Mouse (Mus musculus) monocyte, adult 59 days (primary cell): Measurements from ENCODE around the gene Rhox3a. TPM values are rescaled to one million over a fixed set of nuclear protein-coding genes. Genes with fewer than 3 reads are reported as not detected.

ENCODE experiments used
- total RNA-seq, 2 experiments: library from RNA; stranded (reverse); gene quantifications; one replicate each; pipeline ENCODE4 v1.2.4; 2023

Rhox3a gene
- total RNA-seq, result not detected

DNA sequence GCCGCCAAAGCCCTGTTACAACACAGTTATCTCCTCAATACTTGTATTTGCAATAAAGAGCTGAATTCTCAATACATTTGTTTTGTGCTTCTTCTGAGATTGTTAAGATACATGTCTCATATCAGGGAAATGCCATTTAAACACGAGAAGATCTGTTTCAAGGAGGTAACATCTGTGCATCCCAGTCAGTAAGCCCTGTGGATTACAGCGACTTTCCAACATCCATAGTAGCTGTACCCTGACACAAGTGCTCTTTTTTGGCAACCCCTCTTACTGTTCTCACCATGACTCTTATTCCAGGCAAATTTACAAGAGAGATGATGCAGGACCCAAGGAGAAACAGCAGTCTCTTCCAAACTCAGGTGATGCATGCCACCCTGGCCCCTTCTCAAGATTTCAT lies at the start of gene Rhox3a:
Gene Rhox3a, plus strand, starts transcription at position 301 of the 400 bp plus-strand sequence.

GRCm38 (mm10) chrX:37210941-37211340 lies 38.8 kb upstream of the Rhox3a start, which contains the start of gene Gm9:
Gene Gm9 (minus strand): TSS chrX:37211041.

GRCm38 (mm10) chrX:37222158-37222557 lies 27.6 kb upstream of the Rhox3a start, which contains the start of gene Rhox1:
Gene Rhox1 (minus strand): TSS chrX:37222258.

GRCm38 (mm10) chrX:37244676-37245075 lies 5.0 kb upstream of the Rhox3a start, which contains the start of gene Rhox2a:
Gene Rhox2a (plus strand): TSS chrX:37244976.

GRCm38 (mm10) chrX:37265038-37265437 lies 15.3 kb downstream of the Rhox3a start, which contains the start of gene Rhox4a:
Gene Rhox4a (plus strand): TSS chrX:37265338.

Other genes starting within 250 kb of the Rhox3a start
- under 1 TPM in 1 of 2 experiments, not detected in 1; 0.31 TPM for gene Sowahd, start 201.1 kb upstream of the Rhox3a start, total RNA-seq
- 100 to 1,000 TPM; 688 to 744 TPM for gene Rpl39, start 164.5 kb upstream of the Rhox3a start, total RNA-seq
- 10 to 100 TPM; 13.9 to 15.1 TPM for gene Upf3b, start 139.6 kb upstream of the Rhox3a start, total RNA-seq
- 10 to 100 TPM; 11.4 to 14.1 TPM for gene Nkap, start 123.1 kb upstream of the Rhox3a start, total RNA-seq
- gene Akap14, start 81.1 kb upstream of the Rhox3a start, total RNA-seq, result not detected
- 100 to 1,000 TPM; 116 to 126 TPM for gene Ndufa1, start 58.8 kb upstream of the Rhox3a start, total RNA-seq
- gene Rnf113a1, start 58.7 kb upstream of the Rhox3a start, total RNA-seq, result 1 to 10 TPM; 1.0 to 2.6 TPM
- gene Gm9, start 38.9 kb upstream of the Rhox3a start, total RNA-seq, result not detected
- not detected for gene Rhox1, start 27.7 kb upstream of the Rhox3a start, total RNA-seq
- not detected for gene Rhox2a, start 4.9 kb upstream of the Rhox3a start, total RNA-seq
- not detected for gene Rhox4a, start 15.4 kb downstream of the Rhox3a start, total RNA-seq
- not detected for gene Rhox3a2, start 130.1 kb downstream of the Rhox3a start, total RNA-seq
- gene Rhox4a2, start 140.9 kb downstream of the Rhox3a start, total RNA-seq, result not detected
- gene Rhox2b, start 162.1 kb downstream of the Rhox3a start, total RNA-seq, result not detected
- not detected for gene Rhox4b, start 182.6 kb downstream of the Rhox3a start, total RNA-seq
- gene Rhox2c, start 203.8 kb downstream of the Rhox3a start, total RNA-seq, result not detected
- gene Rhox3c, start 208.7 kb downstream of the Rhox3a start, total RNA-seq, result not detected
- not detected for gene Rhox4c, start 230.4 kb downstream of the Rhox3a start, total RNA-seq
- gene Rhox2d, start 243.5 kb downstream of the Rhox3a start, total RNA-seq, result not detected